Mouse (Mus musculus): ENCODE measurements around the gene Vapb. TPM values are rescaled to one million over a fixed set of nuclear protein-coding genes. Genes with fewer than 3 reads are reported as not detected.
"Not testable (repeated sequence)": the region's sequence is repeated elsewhere in the genome, so short reads cannot be mapped to it uniquely, and the experiment has no call there.

The Vapb gene
- 9.4 and 13.0 TPM in 2 replicates for polyA plus RNA-seq (2015; fragmentation: Nextera tagmentation; extraction: Ambion mirVana)

GRCm38 (mm10) chr2:173737222-173737989 lies at the start of gene Vapb:
Vapb (plus strand) TSS chr2:173737511.
- Histone ChIP-seq H3K27ac (peak within 1 kb of the TSS; percentile 66), H3K4me1 (peaks cover 29% of the 10 kb centered on the region), H3K4me3 (peak within 1 kb of the TSS; percentile 87), H3K4me2 (peak within 1 kb of the TSS; percentile 88), H3K27me3 (no peaks in the 10 kb centered on the region), H3K36me3 (peaks cover 8% of the 10 kb centered on the region), H3K9me3 (no peaks in the 10 kb centered on the region), H3K9ac (peak within 1 kb of the TSS; percentile 93)
- peak; percentile 96 for ATAC-seq (ENCODE audit: insufficient number of reproducible peaks, insufficient read depth, low FRiP score, low TSS enrichment, low read depth)
- 1% methylated on average over 69 of the region's 70 CpGs for WGBS

GRCm38 (mm10) chr2:173689835-173690234 lies 47.5 kb upstream of the Vapb start:
- H3K4me3 ChIP-seq: no peak overlapping the region
- no peak overlapping the region for H3K4me2 ChIP-seq
- H3K27me3 ChIP-seq: no peaks in the 10 kb centered on the region
- H3K27ac ChIP-seq: no peak overlapping the region
- H3K36me3 ChIP-seq: peaks cover 58% of the 10 kb centered on the region
- ATAC-seq (ENCODE audit: insufficient number of reproducible peaks, insufficient read depth, low FRiP score, low TSS enrichment, low read depth): no peak
- H3K9me3 ChIP-seq: no peaks in the 10 kb centered on the region
- H3K4me1 ChIP-seq: no peaks in the 10 kb centered on the region
- H3K9ac ChIP-seq: no peak overlapping the region

GRCm38 (mm10) chr2:173691748-173692147 lies 45.6 kb upstream of the Vapb start:
- WGBS: 94% methylated on average over 6 of the region's 6 CpGs
- no peaks in the 10 kb centered on the region for H3K9me3 ChIP-seq
- H3K36me3 ChIP-seq: peaks cover 75% of the 10 kb centered on the region
- no peak overlapping the region for H3K4me3 ChIP-seq
- H3K27me3 ChIP-seq: no peaks in the 10 kb centered on the region
- no peaks in the 10 kb centered on the region for H3K4me1 ChIP-seq
- no peak overlapping the region for H3K27ac ChIP-seq
- no peak for ATAC-seq (ENCODE audit: insufficient number of reproducible peaks, insufficient read depth, low FRiP score, low TSS enrichment, low read depth)
- H3K4me2 ChIP-seq: no peak overlapping the region
- no peak overlapping the region for H3K9ac ChIP-seq

GRCm38 (mm10) chr2:173692693-173693092 lies 44.6 kb upstream of the Vapb start:
- H3K4me1 ChIP-seq: no peaks in the 10 kb centered on the region
- H3K27ac ChIP-seq: no peak overlapping the region
- no peaks in the 10 kb centered on the region for H3K9me3 ChIP-seq
- H3K9ac ChIP-seq: no peak overlapping the region
- H3K27me3 ChIP-seq: no peaks in the 10 kb centered on the region
- peaks cover 84% of the 10 kb centered on the region for H3K36me3 ChIP-seq
- no peak overlapping the region for H3K4me3 ChIP-seq
- H3K4me2 ChIP-seq: no peak overlapping the region
- 90% methylated on average over 2 of the region's 2 CpGs for WGBS
- no peak for ATAC-seq (ENCODE audit: insufficient number of reproducible peaks, insufficient read depth, low FRiP score, low TSS enrichment, low read depth)

- no peak overlapping the region for H3K4me2 ChIP-seq
- H3K4me3 ChIP-seq: no peak overlapping the region
- H3K36me3 ChIP-seq: peaks cover 81% of the 10 kb centered on the region
- WGBS: 83% methylated on average over 3 of the region's 3 CpGs
- no peaks in the 10 kb centered on the region; the same call in 1 of the 2 replicates for H3K4me1 ChIP-seq
- H3K27me3 ChIP-seq: no peaks in the 10 kb centered on the region
- H3K9ac ChIP-seq: no peak overlapping the region
- ATAC-seq (ENCODE audit: insufficient number of reproducible peaks, insufficient read depth, low FRiP score, low TSS enrichment, low read depth): no peak
- no peak overlapping the region for H3K27ac ChIP-seq
- H3K9me3 ChIP-seq: no peaks in the 10 kb centered on the region
Observed at GRCm38 (mm10) chr2:173698850-173699249, 38.5 kb upstream of the Vapb start.

- H3K4me3 ChIP-seq: no peak overlapping the region
- no peak for ATAC-seq (ENCODE audit: insufficient number of reproducible peaks, insufficient read depth, low FRiP score, low TSS enrichment, low read depth)
- no peak overlapping the region for H3K9ac ChIP-seq
- no peak overlapping the region for H3K27ac ChIP-seq
- H3K36me3 ChIP-seq: peaks cover 69% of the 10 kb centered on the region
- H3K4me1 ChIP-seq: no peaks in the 10 kb centered on the region; the same call in 1 of the 2 replicates
- 64% methylated on average over 16 of the region's 16 CpGs for WGBS
- no peaks in the 10 kb centered on the region for H3K27me3 ChIP-seq
- H3K9me3 ChIP-seq: no peaks in the 10 kb centered on the region
- H3K4me2 ChIP-seq: no peak overlapping the region
Observed at GRCm38 (mm10) chr2:173702096-173702866, 35.0 kb upstream of the Vapb start.

DNA sequence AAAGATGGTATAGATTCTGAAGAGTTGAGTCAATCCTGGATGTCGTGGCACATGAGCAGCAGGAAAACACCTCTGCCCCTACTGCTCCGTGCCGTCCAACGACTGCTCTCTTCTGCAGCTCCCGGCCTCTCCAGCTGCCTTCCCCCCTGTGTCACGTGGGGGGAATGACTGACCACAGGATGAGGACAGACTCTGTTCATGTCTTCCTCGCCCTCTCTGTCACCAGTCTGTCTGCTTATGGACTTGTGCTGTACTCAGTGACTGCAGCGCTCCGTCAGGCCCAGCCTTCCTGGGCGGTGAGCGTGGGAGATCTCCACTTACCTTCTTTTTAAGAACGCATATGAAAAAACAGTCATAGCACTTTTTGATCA lies 34.5 kb upstream of the Vapb start:
- no peaks in the 10 kb centered on the region for H3K9me3 ChIP-seq
- H3K27me3 ChIP-seq: no peaks in the 10 kb centered on the region
- 87% methylated on average over 12 of the region's 12 CpGs for WGBS
- peaks cover 65% of the 10 kb centered on the region for H3K36me3 ChIP-seq
- ATAC-seq (ENCODE audit: insufficient number of reproducible peaks, insufficient read depth, low FRiP score, low TSS enrichment, low read depth): no peak
- H3K27ac ChIP-seq: no peak overlapping the region
- no peak overlapping the region for H3K4me3 ChIP-seq
- 0 out of 2 replicates have a peak overlapping the region, but pooled peaks have one; percentile 32 for H3K9ac ChIP-seq
- H3K4me1 ChIP-seq: no peaks in the 10 kb centered on the region; the same call in 1 of the 2 replicates
- no peak overlapping the region for H3K4me2 ChIP-seq

DNA sequence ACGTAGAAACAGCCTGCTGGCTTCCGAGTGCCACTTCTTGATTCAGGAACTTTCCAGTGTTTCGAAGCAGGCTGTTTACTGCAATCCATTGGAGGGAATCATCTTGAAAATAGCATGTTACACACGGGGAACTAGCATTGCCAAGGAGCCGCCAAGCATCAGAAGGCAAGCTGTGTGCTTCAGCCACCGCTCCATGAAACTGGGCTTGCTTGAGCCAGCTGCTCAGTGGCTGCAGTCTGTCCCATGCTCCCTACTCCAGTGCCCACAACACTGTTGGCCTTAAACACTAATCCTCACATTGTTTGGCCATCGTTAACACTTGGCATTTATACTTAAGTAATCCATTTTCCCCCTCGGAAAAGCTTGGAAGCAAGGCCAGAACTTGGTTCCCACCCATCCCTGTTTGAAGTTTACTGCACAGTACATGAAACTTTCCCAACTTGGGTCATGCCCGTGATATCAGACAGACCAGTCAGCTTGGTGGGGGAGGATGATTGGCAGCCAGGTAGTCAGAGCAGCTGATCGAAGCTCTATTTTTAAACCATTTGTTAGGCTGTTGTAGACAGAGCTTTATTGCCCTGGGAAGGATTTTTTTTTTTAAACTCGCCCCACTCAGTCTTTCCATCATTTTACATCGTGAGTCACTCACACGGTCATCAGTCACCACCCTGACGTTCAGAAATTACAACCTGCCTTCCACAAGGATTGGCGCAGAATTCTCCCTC lies 31.3 kb upstream of the Vapb start:
- H3K27me3 ChIP-seq: no peaks in the 10 kb centered on the region
- peaks cover 53% of the 10 kb centered on the region for H3K36me3 ChIP-seq
- no peak for ATAC-seq (ENCODE audit: insufficient number of reproducible peaks, insufficient read depth, low FRiP score, low TSS enrichment, low read depth)
- WGBS: 85% methylated on average over 15 of the region's 15 CpGs
- H3K4me2 ChIP-seq: no peak overlapping the region
- H3K9ac ChIP-seq: no peak overlapping the region
- no peaks in the 10 kb centered on the region for H3K9me3 ChIP-seq
- H3K27ac ChIP-seq: no peak overlapping the region
- H3K4me1 ChIP-seq: no peaks in the 10 kb centered on the region; the same call in 1 of the 2 replicates
- no peak overlapping the region for H3K4me3 ChIP-seq

GRCm38 (mm10) chr2:173707626-173708025 lies 29.7 kb upstream of the Vapb start:
- not testable (repeated sequence) for H3K27ac ChIP-seq; H3K9me3 ChIP-seq; ATAC-seq (ENCODE audit: insufficient number of reproducible peaks, insufficient read depth, low FRiP score, low TSS enrichment, low read depth); H3K27me3 ChIP-seq; H3K4me2 ChIP-seq; H3K9ac ChIP-seq; H3K4me3 ChIP-seq; H3K4me1 ChIP-seq
- peaks cover 41% of the 10 kb centered on the region for H3K36me3 ChIP-seq

DNA sequence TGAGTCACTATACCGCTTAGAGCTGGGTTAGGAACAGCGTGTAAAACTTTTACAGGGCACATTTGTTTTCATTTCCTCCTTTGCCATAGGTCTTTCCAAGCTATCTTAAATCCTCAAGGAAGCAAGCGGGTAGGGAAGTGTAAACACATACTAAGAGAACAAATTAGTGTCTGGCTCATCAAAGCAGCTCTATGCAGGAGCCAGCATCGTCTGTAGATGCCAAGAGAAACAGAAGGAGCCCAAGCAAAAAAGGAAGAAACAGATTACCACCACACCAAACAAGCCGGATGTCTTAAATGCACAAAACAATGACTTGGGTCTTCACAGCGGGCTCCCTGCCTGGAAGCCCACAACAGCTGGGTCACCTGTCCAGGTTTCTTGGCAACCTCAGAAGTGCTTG lies 27.1 kb upstream of the Vapb start:
- no peak overlapping the region for H3K9ac ChIP-seq
- no peak overlapping the region for H3K4me2 ChIP-seq
- 70% methylated on average over 6 of the region's 6 CpGs for WGBS
- no peak overlapping the region for H3K27ac ChIP-seq
- H3K36me3 ChIP-seq: peaks cover 19% of the 10 kb centered on the region
- no peaks in the 10 kb centered on the region for H3K27me3 ChIP-seq
- H3K4me3 ChIP-seq: no peak overlapping the region
- no peak for ATAC-seq (ENCODE audit: insufficient number of reproducible peaks, insufficient read depth, low FRiP score, low TSS enrichment, low read depth)
- H3K4me1 ChIP-seq: peaks cover 8% of the 10 kb centered on the region
- no peaks in the 10 kb centered on the region for H3K9me3 ChIP-seq

DNA sequence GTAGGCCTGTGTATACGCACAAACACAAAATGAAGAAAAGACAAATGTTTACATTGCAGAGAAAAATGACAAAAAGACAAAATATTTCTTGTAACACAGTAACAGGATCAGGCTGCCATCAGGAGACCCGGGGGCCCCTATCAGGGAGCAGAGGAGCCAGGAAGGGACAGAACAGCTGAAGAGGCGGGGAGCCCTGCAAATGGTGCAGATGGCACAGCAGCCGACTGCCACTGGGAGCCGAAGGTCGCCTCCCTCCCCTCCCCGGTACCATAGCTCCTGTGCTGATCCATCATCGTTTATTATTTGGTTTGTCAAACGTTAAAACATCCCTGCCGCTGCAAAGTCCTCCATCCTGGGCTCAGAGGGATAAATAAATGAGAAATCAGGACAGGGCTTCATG lies 24.7 kb upstream of the Vapb start:
- Histone ChIP-seq H3K4me3 (no peak overlapping the region), H3K27ac (no peak overlapping the region), H3K4me2 (no peak overlapping the region), H3K36me3 (peaks cover 13% of the 10 kb centered on the region; the same call in 1 of the 2 replicates), H3K9ac (no peak overlapping the region), H3K9me3 (no peaks in the 10 kb centered on the region), H3K4me1 (peaks cover 8% of the 10 kb centered on the region), H3K27me3 (no peaks in the 10 kb centered on the region)
- no peak for ATAC-seq (ENCODE audit: insufficient number of reproducible peaks, insufficient read depth, low FRiP score, low TSS enrichment, low read depth)
- WGBS: 62% methylated on average over 10 of the region's 10 CpGs

All from embryonic facial prominence, embryonic 13.5 days (tissue).